Comparison of ENCODE assay signal across 9 mouse cellular contexts in genomic region chr9:77469791-77470607, GRCm38 (mm10).
A peak's percentile ranks its signal among the peaks of the same experiment; 100 is the strongest.
DNase-seq lines count a peak whose midpoint lies in the region; ATAC-seq and TF ChIP-seq lines count a peak whose summit lies in the region.
"Had no signal": no experiment of that assay in that cellular context is flagged by ENCODE, and none has a peak within 500 bp of the region (broad histone marks: within the 10 kb centered on the region; RNA-seq: fewer than 3 reads in every experiment).

No protein-coding gene starts in this region.

- no peak for TF ChIP-seq EP300 in lung, postnatal 0 days (IDR thresholded peaks at IDR 0.05)
- no peak for TF ChIP-seq EP300 in stomach, postnatal 0 days (optimal IDR thresholded peaks at IDR 0.05)

- no peak overlapping the region for H3K4me3 ChIP-seq in kidney, postnatal 0 days (replicated peaks; ENCODE audit: low read depth, low read length)
- no peak overlapping the region for H3K4me3 ChIP-seq in lung, postnatal 0 days (ENCODE audit: low read depth, low read length)
- no peak overlapping the region for H3K4me3 ChIP-seq in stomach, postnatal 0 days (ENCODE audit: low read depth, low read length)
- H3K4me3 ChIP-seq: liver, embryonic 15.5 days had no signal

- 0 out of 2 replicates have a peak, but pooled peaks cover 4% of the 10 kb centered on the region for H3K4me1 ChIP-seq in kidney, postnatal 0 days (replicated peaks; ENCODE audit: insufficient read depth, low read length)
- H3K4me1 ChIP-seq in lung, postnatal 0 days (ENCODE audit: insufficient read depth, low read depth, low read length), result no peaks in the 10 kb centered on the region
- no peaks in the 10 kb centered on the region for H3K4me1 ChIP-seq in stomach, postnatal 0 days (replicated peaks; ENCODE audit: control insufficient read depth, insufficient read depth)
- H3K4me1 ChIP-seq: liver, embryonic 15.5 days had no signal

- DNase-seq in B cell, adult 2 months, result peak; percentile 12 to 14
- DNase-seq in frontal cortex, postnatal 36 days (ENCODE audit: low spot score in 2 of 2), result peak; percentile 58 to 76
- peak; percentile 71 for DNase-seq in kidney, postnatal 0 days (ENCODE audit: low spot score)
- DNase-seq in lung, postnatal 0 days (ENCODE audit: low spot score), result peak; percentile 44
- peak; percentile 38 for DNase-seq in stomach, postnatal 0 days (ENCODE audit: low spot score)
- no peak for DNase-seq in urinary bladder, postnatal 10 days (ENCODE audit: low spot score)

- no peaks in the 10 kb centered on the region for H3K36me3 ChIP-seq in kidney, postnatal 0 days (ENCODE audit: insufficient read depth, low read length)
- H3K36me3 ChIP-seq in lung, postnatal 0 days (ENCODE audit: insufficient read depth, low read length), result no peaks in the 10 kb centered on the region; the same call in 1 of the 2 replicates
- H3K36me3 ChIP-seq in stomach, postnatal 0 days (ENCODE audit: control insufficient read depth, insufficient read depth, low read length), result no peaks in the 10 kb centered on the region; the same call in 1 of the 2 replicates
- H3K36me3 ChIP-seq: liver, embryonic 15.5 days had no signal

- no peak overlapping the region for H3K9ac ChIP-seq in kidney, postnatal 0 days (ENCODE audit: low read depth, low read length)
- H3K9ac ChIP-seq in lung, postnatal 0 days (replicated peaks; ENCODE audit: low read depth), result no peak overlapping the region
- no peak overlapping the region for H3K9ac ChIP-seq in stomach, postnatal 0 days (ENCODE audit: low read length)
- H3K9ac ChIP-seq: liver, embryonic 15.5 days had no signal

- H3K27me3 ChIP-seq in kidney, postnatal 0 days (ENCODE audit: insufficient read depth, low read length), result no peaks in the 10 kb centered on the region
- no peaks in the 10 kb centered on the region for H3K27me3 ChIP-seq in lung, postnatal 0 days (replicated peaks; ENCODE audit: insufficient read depth, low read length)
- no peaks in the 10 kb centered on the region for H3K27me3 ChIP-seq in stomach, postnatal 0 days (ENCODE audit: control insufficient read depth, insufficient read depth, low read length)
- H3K27me3 ChIP-seq: liver, embryonic 15.5 days had no signal

- no peaks in the 10 kb centered on the region for H3K9me3 ChIP-seq in kidney, postnatal 0 days (replicated peaks; ENCODE audit: low read length)
- no peaks in the 10 kb centered on the region for H3K9me3 ChIP-seq in lung, postnatal 0 days (ENCODE audit: low read length)
- H3K9me3 ChIP-seq in stomach, postnatal 0 days (ENCODE audit: control insufficient read depth, low read length), result no peaks in the 10 kb centered on the region
- H3K9me3 ChIP-seq: liver, embryonic 15.5 days had no signal

- ATAC-seq in CD4-positive, CD25-positive, alpha-beta regulatory T cell, adult 4 months, result peak; percentile 84
- peak; percentile 91 for ATAC-seq in kidney, postnatal 0 days (replicated peaks; ENCODE audit: low FRiP score, low read depth)
- ATAC-seq in lung, postnatal 0 days, result peak; percentile 56; the same call in 1 of the 2 replicates
- no peak; the same call in 1 of the 2 replicates for ATAC-seq in stomach, postnatal 0 days (ENCODE audit: low FRiP score, low TSS enrichment)
- ATAC-seq in erythroid progenitor cell, adult 5-6 weeks (replicated peaks; ENCODE audit: low FRiP score, poor library complexity, severe bottlenecking), result no peak

- TF ChIP-seq CTCF in kidney, postnatal 0 days (IDR thresholded peaks at IDR 0.05; ENCODE audit: low read depth), result no peak
- no peak for TF ChIP-seq CTCF in lung, postnatal 0 days (IDR thresholded peaks at IDR 0.05)
- TF ChIP-seq CTCF in stomach, postnatal 0 days (IDR thresholded peaks at IDR 0.05; ENCODE audit: low read depth), result no peak

- 31% methylated on average over 20 of the region's 20 CpGs for WGBS in kidney, postnatal 0 days
- 65% methylated on average over 20 of the region's 20 CpGs for WGBS in lung, postnatal 0 days
- whole genome bisulfite sequencing in stomach, postnatal 0 days, result 63% methylated on average over 20 of the region's 20 CpGs

- peak overlapping the region; percentile 8; the same call in 1 of the 2 replicates for H3K27ac ChIP-seq in kidney, postnatal 0 days
- no peak overlapping the region for H3K27ac ChIP-seq in lung, postnatal 0 days (ENCODE audit: low read length)
- peak overlapping the region; percentile 13; the same call in 1 of the 2 replicates for H3K27ac ChIP-seq in stomach, postnatal 0 days (replicated peaks)
- H3K27ac ChIP-seq: liver, embryonic 15.5 days had no signal

- H3K4me2 ChIP-seq in kidney, postnatal 0 days (ENCODE audit: low read length), result no peak overlapping the region
- no peak overlapping the region for H3K4me2 ChIP-seq in lung, postnatal 0 days (replicated peaks; ENCODE audit: low read depth, low read length)
- H3K4me2 ChIP-seq in stomach, postnatal 0 days (replicated peaks; ENCODE audit: low read depth), result no peak overlapping the region
- H3K4me2 ChIP-seq: liver, embryonic 15.5 days had no signal

Comparison
In these comparisons a context has a peak if more than half of its experiments do, and no peak if none do; other contexts are left out.
1. ATAC-seq: peak in CD4-positive, CD25-positive, alpha-beta regulatory T cell, adult 4 months (single experiment), kidney, postnatal 0 days (single experiment) and lung, postnatal 0 days (single experiment); none in stomach, postnatal 0 days (single experiment) and erythroid progenitor cell, adult 5-6 weeks (single experiment).